Mouse (Mus musculus) lung, embryonic 14.5 days (tissue): Measurements from ENCODE around the gene 6030468B19Rik. TPM values are rescaled to one million over a fixed set of nuclear protein-coding genes. Genes with fewer than 3 reads are reported as not detected.
"Not testable (repeated sequence)": the region's sequence is repeated elsewhere in the genome, so short reads cannot be mapped to it uniquely, and the experiment has no call there.

Experiments
- ATAC-seq: fragments of 200-750 bp; cut with Nextera tagmentation; 2 replicates; pipeline ENCODE4 v1.8.0; 2017; ENCODE audit warnings: mild to moderate bottlenecking, moderate TSS enrichment, moderate library complexity; ENCODE audit not compliant: insufficient read depth
- DNase-seq: peaks from one replicate; pipeline ENCODE4 v3.0.0-alpha.2; 2015
- H3K27ac ChIP-seq: fragments of 300-500 bp; sonication (generic); 2 replicates; pipeline ENCODE4 v1.5.1; 2014; ENCODE audit warnings: low read depth, mild to moderate bottlenecking, moderate library complexity
- H3K27me3 ChIP-seq: fragments of 300-500 bp; sonication (generic); 2 replicates; pipeline ENCODE4 v1.6.1; 2014; ENCODE audit warnings: low read length, control low read depth; ENCODE audit not compliant: insufficient read depth
- H3K36me3 ChIP-seq: fragments of 300-500 bp; sonication (generic); 2 replicates; pipeline ENCODE4 v1.6.1; 2014; ENCODE audit warnings: control low read depth; ENCODE audit not compliant: insufficient read depth
- H3K4me1 ChIP-seq: fragments of 300-500 bp; sonication (generic); 2 replicates; pipeline ENCODE4 v1.6.1; 2014; ENCODE audit warnings: antibody characterized with exemption, control low read depth; ENCODE audit not compliant: insufficient read depth
- H3K4me2 ChIP-seq: fragments of 300-500 bp; sonication (generic); 2 replicates; pipeline ENCODE4 v1.6.1; 2014; ENCODE audit warnings: mild to moderate bottlenecking
- H3K4me3 ChIP-seq: fragments of 300-500 bp; sonication (generic); 2 replicates; pipeline ENCODE4 v1.5.1; 2014; ENCODE audit warnings: low read depth, low read length
- H3K9ac ChIP-seq: fragments of 300-500 bp; sonication (generic); 2 replicates; pipeline ENCODE4 v1.6.1; 2014
- H3K9me3 ChIP-seq: fragments of 300-500 bp; sonication (generic); 2 replicates; pipeline ENCODE4 v1.6.1; 2016; ENCODE audit warnings: low read depth, low read length, control low read depth
- CTCF ChIP-seq: IDR thresholded peaks from 2 replicates; pipeline ENCODE4 v1.5.1; 2016; ENCODE audit warnings: antibody characterized with exemption, low read depth
- WGBS: fragments of 180-500 bp; shearing (Covaris S2); extraction: QIAGEN DNeasy Blood & Tissue Kit; methylation state at CpG from one replicate; pipeline ENCODE4 v1.1.7; 2014; 5-methylcytosine and 5-hydroxymethylcytosine counted together
- polyA plus RNA-seq: library from polyadenylated mRNA; unstranded; fragments of >200 nt; fragmentation: Nextera tagmentation; extraction: Ambion mirVana; gene quantifications from 2 replicates; pipeline ENCODE4 v1.2.1, GENCODE M21; 2014

6030468B19Rik gene
- polyA plus RNA-seq, 1 experiment from 2014 or later, result 0.22 TPM

- Histone ChIP-seq H3K4me3 (no peak overlapping the region), H3K27me3 (no peaks in the 10 kb centered on the region), H3K9ac (no peak overlapping the region), H3K27ac (peak overlapping the region; percentile 71; the same call in 1 of the 2 replicates), H3K4me2 (peak overlapping the region; percentile 13; the same call in 1 of the 2 replicates), H3K4me1 (peaks cover 40% of the 10 kb centered on the region), H3K36me3 (peaks cover 2% of the 10 kb centered on the region), H3K9me3 (no peaks in the 10 kb centered on the region)
- ATAC-seq (no peak), DNase-seq (peak; percentile 83)
- WGBS, result 49% methylated on average over 18 of the region's 18 CpGs
- TF ChIP-seq CTCF, result no peak
Measured at GRCm38 (mm10) chr11:117828149-117828887, 30.9 kb downstream of the 6030468B19Rik start.

DNA sequence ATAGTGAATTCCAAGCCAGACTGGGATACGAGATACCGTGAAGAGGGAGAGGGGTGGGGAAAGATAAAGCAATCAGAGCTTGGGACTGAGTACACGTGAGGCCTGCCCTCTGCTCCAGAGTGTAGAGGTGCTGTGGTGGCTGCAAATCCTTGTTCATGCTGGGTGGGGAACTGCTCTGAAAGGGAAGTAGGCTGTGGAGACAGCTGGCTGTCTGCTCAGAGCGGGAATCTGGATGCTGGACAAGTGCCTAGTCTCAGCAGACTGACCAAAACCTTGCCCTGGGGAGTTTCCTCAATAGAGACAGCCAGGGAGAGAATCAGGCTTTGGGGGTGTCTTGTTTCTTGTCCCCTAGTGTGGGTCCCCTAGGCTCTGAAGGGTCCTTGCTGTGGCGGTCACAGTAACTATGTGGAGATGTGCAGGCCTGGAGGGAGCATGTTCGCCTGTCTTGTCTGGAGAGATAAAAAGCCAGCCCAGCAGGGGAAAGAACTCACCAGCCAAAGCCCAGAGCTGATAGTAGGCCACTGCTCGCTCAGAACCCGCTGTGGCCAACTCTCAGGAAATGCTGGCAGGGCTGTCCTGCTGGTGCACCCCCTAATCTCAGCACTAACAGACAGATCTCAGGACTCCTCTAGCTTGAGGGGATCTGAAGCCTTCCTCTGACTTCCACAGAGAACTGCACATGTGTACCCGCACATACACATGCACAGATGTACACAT lies 31.6 kb downstream of the 6030468B19Rik start:
- no peak overlapping the region for H3K4me3 ChIP-seq
- no peaks in the 10 kb centered on the region for H3K36me3 ChIP-seq
- WGBS, result 31% methylated on average over 9 of the region's 9 CpGs
- DNase-seq (peak; percentile 73), ATAC-seq (no peak)
- H3K27me3 ChIP-seq, result no peaks in the 10 kb centered on the region
- no peak for TF ChIP-seq CTCF
- H3K4me2 ChIP-seq, result no peak overlapping the region
- no peaks in the 10 kb centered on the region for H3K9me3 ChIP-seq
- H3K27ac ChIP-seq, result peak overlapping the region; percentile 71
- no peak overlapping the region for H3K9ac ChIP-seq
- H3K4me1 ChIP-seq, result peaks cover 39% of the 10 kb centered on the region

- no peak for TF ChIP-seq CTCF
- H3K4me3 ChIP-seq, result no peak overlapping the region
- H3K27me3 ChIP-seq, result no peaks in the 10 kb centered on the region
- 49% methylated on average over 2 of the region's 2 CpGs for WGBS
- no peaks in the 10 kb centered on the region for H3K36me3 ChIP-seq
- DNase-seq, result peak; percentile 76
- H3K9me3 ChIP-seq, result no peaks in the 10 kb centered on the region
- no peak for ATAC-seq
- peak overlapping the region; percentile 71 for H3K27ac ChIP-seq
- H3K9ac ChIP-seq, result no peak overlapping the region
- H3K4me2 ChIP-seq, result no peak overlapping the region
- peaks cover 36% of the 10 kb centered on the region for H3K4me1 ChIP-seq
Measured at GRCm38 (mm10) chr11:117829671-117830215, 32.3 kb downstream of the 6030468B19Rik start.

GRCm38 (mm10) chr11:117830401-117830800 lies 32.9 kb downstream of the 6030468B19Rik start:
- WGBS, result 52% methylated on average over 9 of the region's 9 CpGs
- Histone ChIP-seq H3K36me3 (no peaks in the 10 kb centered on the region), H3K4me3 (no peak overlapping the region), H3K4me1 (peaks cover 36% of the 10 kb centered on the region), H3K9me3 (no peaks in the 10 kb centered on the region), H3K27ac (peak overlapping the region; percentile 71), H3K4me2 (no peak overlapping the region), H3K9ac (no peak overlapping the region), H3K27me3 (no peaks in the 10 kb centered on the region)
- ATAC-seq (no peak), DNase-seq (peak; percentile 86)
- TF ChIP-seq CTCF, result no peak

GRCm38 (mm10) chr11:117832086-117832969 lies 34.9 kb downstream of the 6030468B19Rik start:
- no peaks in the 10 kb centered on the region for H3K9me3 ChIP-seq
- peak overlapping the region; percentile 54 for H3K4me2 ChIP-seq
- peak; percentile 84 for DNase-seq
- H3K36me3 ChIP-seq, result no peaks in the 10 kb centered on the region
- no peak for ATAC-seq
- peaks cover 30% of the 10 kb centered on the region for H3K4me1 ChIP-seq
- H3K4me3 ChIP-seq, result peak overlapping the region; percentile 19
- no peak overlapping the region for H3K9ac ChIP-seq
- no peaks in the 10 kb centered on the region for H3K27me3 ChIP-seq
- peak; percentile 77 for TF ChIP-seq CTCF
- 20% methylated on average over 28 of the region's 28 CpGs for WGBS
- no peak overlapping the region for H3K27ac ChIP-seq

GRCm38 (mm10) chr11:117833509-117833908 lies 36.0 kb downstream of the 6030468B19Rik start:
- not testable (repeated sequence) for H3K27ac ChIP-seq, H3K9ac ChIP-seq, H3K4me3 ChIP-seq, H3K27me3 ChIP-seq, H3K9me3 ChIP-seq, ATAC-seq, DNase-seq, H3K4me2 ChIP-seq, H3K36me3 ChIP-seq
- 86% methylated on average over 4 of the region's 6 CpGs for WGBS
- peaks cover 20% of the 10 kb centered on the region for H3K4me1 ChIP-seq
